In genomic region chr5:65131211-65131879, GRCm38 (mm10) we compare ENCODE assay signal across 8 mouse cellular contexts. TPM values are rescaled to one million over a fixed set of nuclear protein-coding genes. Genes with fewer than 3 reads are reported as not detected.
DNase-seq lines count a peak whose midpoint lies in the region; ATAC-seq lines count a peak whose summit lies in the region.

No protein-coding gene starts in this region.

- ATAC-seq in kidney, embryonic 15.5 days (replicated peaks; ENCODE audit: low FRiP score), result no peak
- peak; percentile 48; the same call in 1 of the 2 replicates for ATAC-seq in hindbrain, embryonic 11.5 days (ENCODE audit: low FRiP score)
- no peak for ATAC-seq in liver, embryonic 12.5 days

- no peaks in the 10 kb centered on the region for H3K36me3 ChIP-seq in kidney, embryonic 15.5 days
- no peaks in the 10 kb centered on the region for H3K36me3 ChIP-seq in hindbrain, embryonic 11.5 days (ENCODE audit: control insufficient read depth, insufficient read depth, low read length)
- H3K36me3 ChIP-seq in liver, embryonic 12.5 days, result no peaks in the 10 kb centered on the region

- 13% methylated on average over 20 of the region's 20 CpGs for WGBS in kidney, embryonic 15.5 days
- 13% methylated on average over 20 of the region's 20 CpGs for WGBS in hindbrain, embryonic 11.5 days
- WGBS in liver, embryonic 12.5 days (ENCODE audit: insufficient replicate concordance), result 52% methylated on average over 20 of the region's 20 CpGs

- peak overlapping the region; percentile 44 for H3K4me3 ChIP-seq in kidney, embryonic 15.5 days (replicated peaks)
- H3K4me3 ChIP-seq in hindbrain, embryonic 11.5 days (ENCODE audit: low read depth, low read length), result peak overlapping the region; percentile 46
- H3K4me3 ChIP-seq in liver, embryonic 12.5 days, result peak overlapping the region; percentile 4

- DNase-seq in kidney, adult 18-20 months, result no peak
- DNase-seq in cerebellum, postnatal 36 days, result peak; percentile 40 to 65
- peak; percentile 64 for DNase-seq in hindbrain, embryonic 11.5 days (ENCODE audit: low spot score)
- DNase-seq in right cerebral cortex, postnatal 25 days, result peak; percentile 50
- DNase-seq in urinary bladder, postnatal 4 days (ENCODE audit: low spot score in 2 of 2), result no peak
- DNase-seq in thymus, postnatal 14 days, result no peak

- no peaks in the 10 kb centered on the region for H3K27me3 ChIP-seq in kidney, embryonic 15.5 days
- H3K27me3 ChIP-seq in hindbrain, embryonic 11.5 days (ENCODE audit: control insufficient read depth, insufficient read depth, low read length), result no peaks in the 10 kb centered on the region
- no peaks in the 10 kb centered on the region for H3K27me3 ChIP-seq in liver, embryonic 12.5 days (replicated peaks)

- no peaks in the 10 kb centered on the region for H3K9me3 ChIP-seq in kidney, embryonic 15.5 days (replicated peaks)
- H3K9me3 ChIP-seq in hindbrain, embryonic 11.5 days (ENCODE audit: control insufficient read depth, low read length), result no peaks in the 10 kb centered on the region
- no peaks in the 10 kb centered on the region for H3K9me3 ChIP-seq in liver, embryonic 12.5 days (replicated peaks)

- H3K9ac ChIP-seq in kidney, embryonic 15.5 days, result peak overlapping the region; percentile 19; the same call in 1 of the 2 replicates
- H3K9ac ChIP-seq in hindbrain, embryonic 11.5 days (ENCODE audit: low read depth, low read length), result peak overlapping the region; percentile 61
- H3K9ac ChIP-seq in liver, embryonic 12.5 days, result no peak overlapping the region

- peak overlapping the region; percentile 67 for H3K4me2 ChIP-seq in kidney, embryonic 15.5 days
- peak overlapping the region; percentile 54 for H3K4me2 ChIP-seq in hindbrain, embryonic 11.5 days (replicated peaks; ENCODE audit: low read depth, low read length)
- H3K4me2 ChIP-seq in liver, embryonic 12.5 days, result peak overlapping the region; percentile 44

- peaks cover 21% of the 10 kb centered on the region for H3K4me1 ChIP-seq in kidney, embryonic 15.5 days
- no peaks in the 10 kb centered on the region for H3K4me1 ChIP-seq in hindbrain, embryonic 11.5 days (replicated peaks; ENCODE audit: control insufficient read depth, insufficient read depth, low read length)
- peaks cover 10% of the 10 kb centered on the region for H3K4me1 ChIP-seq in liver, embryonic 12.5 days

- H3K27ac ChIP-seq in kidney, embryonic 15.5 days, result no peak overlapping the region
- peak overlapping the region; percentile 64 for H3K27ac ChIP-seq in hindbrain, embryonic 11.5 days (ENCODE audit: low read depth, low read length)
- H3K27ac ChIP-seq in liver, embryonic 12.5 days, result no peak overlapping the region

RNA-seq across cellular contexts. Expression of gene Klhl5, which starts 24.0 kb away (rescaled TPM):
- polyA plus RNA-seq in kidney, embryonic 15.5 days (2015; fragmentation: Nextera tagmentation; extraction: Ambion mirVana), result 18.4 and 19.0 TPM in 2 replicates
- polyA plus RNA-seq in hindbrain, embryonic 11.5 days (2014; fragmentation: Nextera tagmentation; extraction: Ambion mirVana), result 25.3 and 26.0 TPM in 2 replicates
- polyA plus RNA-seq in liver, embryonic 12.5 days (2016; fragmentation: Nextera tagmentation; extraction: Ambion mirVana), result 6.9 and 8.0 TPM in 2 replicates

RNA-seq across cellular contexts. Expression of gene Tmem156, which starts 39.4 kb away (rescaled TPM):
- 0.15 and 0.31 TPM in 2 replicates for polyA plus RNA-seq in kidney, embryonic 15.5 days (2015; fragmentation: Nextera tagmentation; extraction: Ambion mirVana)
- polyA plus RNA-seq in hindbrain, embryonic 11.5 days (2014; fragmentation: Nextera tagmentation; extraction: Ambion mirVana), result 0.10 and 0.22 TPM in 2 replicates
- 0.39 and 0.41 TPM in 2 replicates for polyA plus RNA-seq in liver, embryonic 12.5 days (2016; fragmentation: Nextera tagmentation; extraction: Ambion mirVana)

Comparison
In these comparisons a context has a peak if more than half of its experiments do, and no peak if none do; other contexts are left out.
1. DNase-seq: peak in cerebellum, postnatal 36 days (2 of 2), hindbrain, embryonic 11.5 days (single experiment) and right cerebral cortex, postnatal 25 days (single experiment); none in kidney, adult 18-20 months (single experiment), urinary bladder, postnatal 4 days (0 of 2) and thymus, postnatal 14 days (single experiment).
2. Peak in every context shown above with its lines, with median percentiles within 50 percentile points of each other: H3K4me2 ChIP-seq and H3K4me3 ChIP-seq.